Mouse (Mus musculus): ENCODE data around the gene Galnt17.

Gene Galnt17

GRCm38 (mm10) chr5:130848562-130848961, 459.7 kb downstream of the Galnt17 start:
- DNase-seq (ENCODE audit: low read depth, low spot score) = no peak

GRCm38 (mm10) chr5:130825797-130826196, 482.5 kb downstream of the Galnt17 start:
- no peak for DNase-seq (ENCODE audit: low read depth, low spot score)

All from ZHBTc4 (cell line).